ENCODE assay signal across 27 mouse cellular contexts in genomic region chr5:67262964-67263363, GRCm38 (mm10). TPM values are rescaled to one million over a fixed set of nuclear protein-coding genes. Genes with fewer than 3 reads are reported as not detected.
A peak's percentile ranks its signal among the peaks of the same experiment; 100 is the strongest.
DNase-seq lines count a peak whose midpoint lies in the region; ATAC-seq lines count a peak whose summit lies in the region.
"Had no signal": no experiment of that assay in that cellular context is flagged by ENCODE, and none has a peak within 500 bp of the region (broad histone marks: within the 10 kb centered on the region; RNA-seq: fewer than 3 reads in every experiment).

No protein-coding gene starts in this region.

- H3K9ac ChIP-seq in liver, embryonic 15.5 days = peak overlapping the region; percentile 18; the same call in 1 of the 2 replicates
- H3K9ac ChIP-seq: intestine, embryonic 15.5 days; lung, embryonic 15.5 days had no signal

- DNase-seq in heart, adult 11 months = peak; percentile 42
- DNase-seq in heart, adult 18-20 months = no peak
- DNase-seq in liver = peak; percentile 38
- DNase-seq in adrenal gland, adult 18-20 months (ENCODE audit: low spot score in 2 of 2) = no peak
- no peak for DNase-seq in spleen, postnatal 4 days (ENCODE audit: low spot score in 2 of 2)
- DNase-seq in right cerebral cortex, adult 2 months (ENCODE audit: low spot score in 2 of 2) = no peak
- DNase-seq: adrenal gland, postnatal 14 days; cerebellum, adult 18-20 months; cerebellum, postnatal 10 days; gastrocnemius, adult 2 months; heart, postnatal 14 days; kidney, adult 8-10 months; layer of hippocampus, postnatal 36 days; left cerebral cortex, postnatal 4 days; right cerebral cortex, adult 18-20 months; right cerebral cortex, postnatal 4 days had no signal

- H3K4me1 ChIP-seq in liver, embryonic 15.5 days (replicated peaks) = peaks cover 50% of the 10 kb centered on the region

- H3K4me2 ChIP-seq in liver, embryonic 15.5 days = peak overlapping the region; percentile 71
- H3K4me2 ChIP-seq: intestine, embryonic 15.5 days; lung, embryonic 15.5 days; midbrain, embryonic 11.5 days had no signal

- ATAC-seq in liver, embryonic 15.5 days (ENCODE audit: insufficient read depth) = peak; percentile 54
- ATAC-seq: forebrain, embryonic 16.5 days; hindbrain, embryonic 16.5 days; intestine, embryonic 15.5 days; midbrain, embryonic 16.5 days had no signal

- no peaks in the 10 kb centered on the region for H3K27me3 ChIP-seq in liver, embryonic 15.5 days
- H3K27me3 ChIP-seq: CH12.LX; intestine, embryonic 15.5 days; lung, embryonic 15.5 days had no signal

- peak overlapping the region; percentile 99 for H3K27ac ChIP-seq in liver, embryonic 15.5 days (replicated peaks)
- H3K27ac ChIP-seq: forebrain, embryonic 10.5 days; gastrocnemius, adult 2 months; hindbrain, embryonic 10.5 days; intestine, embryonic 15.5 days; kidney, postnatal 0 days; lung, embryonic 15.5 days had no signal

- H3K4me3 ChIP-seq in liver, embryonic 15.5 days (replicated peaks) = peak overlapping the region; percentile 96
- H3K4me3 ChIP-seq: forebrain, embryonic 10.5 days; gastrocnemius, adult 2 months; hindbrain, embryonic 10.5 days; intestine, embryonic 15.5 days; lung, embryonic 15.5 days had no signal

- H3K9me3 ChIP-seq in liver, embryonic 15.5 days (replicated peaks) = no peaks in the 10 kb centered on the region
- H3K9me3 ChIP-seq: forebrain, embryonic 10.5 days; hindbrain, embryonic 10.5 days; intestine, embryonic 15.5 days; lung, embryonic 15.5 days had no signal

- 40% methylated on average over 7 of the region's 7 CpGs for WGBS in liver, embryonic 15.5 days (ENCODE audit: insufficient replicate concordance)

- H3K36me3 ChIP-seq in liver, embryonic 15.5 days (replicated peaks) = peaks cover 46% of the 10 kb centered on the region

RNA-seq across cellular contexts. Expression of gene Tmem33, which starts 2.6 kb away (rescaled TPM):
- 10 to 100 TPM; 58.0 to 62.0 TPM for total RNA-seq in heart, adult 18-20 months (2021)
- polyA plus RNA-seq in liver, embryonic 15.5 days (2015; fragmentation: Nextera tagmentation; extraction: Ambion mirVana) = 78.7 and 79.7 TPM in 2 replicates
- 100 to 1,000 TPM; 157 to 164 TPM for total RNA-seq in adrenal gland, adult 18-20 months (2021)

RNA-seq across cellular contexts. Expression of gene Slc30a9, which starts 43.8 kb away (rescaled TPM):
- 100 to 1,000 TPM; 161 to 174 TPM for total RNA-seq in heart, adult 18-20 months (2021)
- 52.7 and 53.4 TPM in 2 replicates for polyA plus RNA-seq in liver, embryonic 15.5 days (2015; fragmentation: Nextera tagmentation; extraction: Ambion mirVana)
- 100 to 1,000 TPM; 122 to 139 TPM for total RNA-seq in adrenal gland, adult 18-20 months (2021)

Comparison
In these comparisons a context has a peak if more than half of its experiments do, and no peak if none do; other contexts are left out.
1. DNase-seq: peak in heart, adult 11 months (single experiment) and liver (single experiment); none in heart, adult 18-20 months (0 of 2), adrenal gland, adult 18-20 months (0 of 2), spleen, postnatal 4 days (0 of 2) and right cerebral cortex, adult 2 months (0 of 2).